Comparison of ENCODE assay signal across 8 mouse cellular contexts in genomic region chr6:91684474-91684829, GRCm38 (mm10). TPM values are rescaled to one million over a fixed set of nuclear protein-coding genes. Genes with fewer than 3 reads are reported as not detected.
DNase-seq lines count a peak whose midpoint lies in the region; ATAC-seq lines count a peak whose summit lies in the region.

No protein-coding gene starts in this region.

- H3K9me3 ChIP-seq in hindbrain, embryonic 16.5 days (ENCODE audit: control insufficient read depth, low read length): no peaks in the 10 kb centered on the region
- no peaks in the 10 kb centered on the region for H3K9me3 ChIP-seq in stomach, embryonic 16.5 days (replicated peaks; ENCODE audit: control insufficient read depth, low read length)

- 3% methylated on average over 10 of the region's 13 CpGs for WGBS in hindbrain, embryonic 16.5 days
- WGBS in stomach, embryonic 16.5 days: 2% methylated on average over 13 of the region's 13 CpGs

- ATAC-seq in hindbrain, embryonic 16.5 days: peak; percentile 38
- ATAC-seq in stomach, embryonic 16.5 days (ENCODE audit: insufficient read depth, low FRiP score): peak; percentile 14; the same call in 1 of the 2 replicates

- peak overlapping the region; percentile 81 for H3K4me2 ChIP-seq in hindbrain, embryonic 16.5 days (ENCODE audit: low read length)
- peak overlapping the region; percentile 82 for H3K4me2 ChIP-seq in stomach, embryonic 16.5 days (ENCODE audit: low read depth, low read length)

- no peaks in the 10 kb centered on the region for H3K36me3 ChIP-seq in hindbrain, embryonic 16.5 days (ENCODE audit: control insufficient read depth, insufficient read depth, low read length)
- no peaks in the 10 kb centered on the region for H3K36me3 ChIP-seq in stomach, embryonic 16.5 days (ENCODE audit: control insufficient read depth, insufficient read depth, low read length)

- DNase-seq in cerebellum, adult 9-10 months: peak; percentile 65
- no peak for DNase-seq in cerebellum, adult 18-20 months
- peak; percentile 44 for DNase-seq in right cerebral cortex, postnatal 14 days
- DNase-seq in right cerebral cortex, postnatal 25 days: no peak
- DNase-seq in lung, postnatal 10 days: peak; percentile 35
- DNase-seq in ovary, postnatal 36 days (ENCODE audit: low spot score): no peak

- H3K4me3 ChIP-seq in hindbrain, embryonic 16.5 days (ENCODE audit: low read length): peak overlapping the region; percentile 91
- peak overlapping the region; percentile 90 for H3K4me3 ChIP-seq in stomach, embryonic 16.5 days (replicated peaks; ENCODE audit: low read length)

- H3K27ac ChIP-seq in hindbrain, embryonic 16.5 days (ENCODE audit: low read depth, low read length): peak overlapping the region; percentile 96
- peak overlapping the region; percentile 92 for H3K27ac ChIP-seq in stomach, embryonic 16.5 days (ENCODE audit: low read length)

- no peaks in the 10 kb centered on the region for H3K27me3 ChIP-seq in hindbrain, embryonic 16.5 days (replicated peaks; ENCODE audit: control insufficient read depth, insufficient read depth, low read length)
- H3K27me3 ChIP-seq in stomach, embryonic 16.5 days (ENCODE audit: control insufficient read depth, insufficient read depth, low read length): no peaks in the 10 kb centered on the region

- peaks cover 37% of the 10 kb centered on the region for H3K4me1 ChIP-seq in hindbrain, embryonic 16.5 days (ENCODE audit: control insufficient read depth, insufficient read depth, low read depth, low read length)
- H3K4me1 ChIP-seq in stomach, embryonic 16.5 days (ENCODE audit: control insufficient read depth, insufficient read depth, low read length): peaks cover 36% of the 10 kb centered on the region

- H3K9ac ChIP-seq in hindbrain, embryonic 16.5 days (ENCODE audit: low read depth, low read length): peak overlapping the region; percentile 91
- H3K9ac ChIP-seq in stomach, embryonic 16.5 days (ENCODE audit: low read length): peak overlapping the region; percentile 87

RNA-seq across cellular contexts. Expression of gene Slc6a6, which starts 0.6 kb away (rescaled TPM):
- 108 TPM in 2 replicates for polyA plus RNA-seq in hindbrain, embryonic 16.5 days (2015; fragmentation: Nextera tagmentation; extraction: Ambion mirVana)
- 54.4 and 59.5 TPM in 2 replicates for polyA plus RNA-seq in stomach, embryonic 16.5 days (2015; fragmentation: Nextera tagmentation; extraction: Ambion mirVana)

Comparison
In these comparisons a context has a peak if more than half of its experiments do, and no peak if none do; other contexts are left out.
1. DNase-seq: peak in cerebellum, adult 9-10 months (single experiment), right cerebral cortex, postnatal 14 days (single experiment) and lung, postnatal 10 days (single experiment); none in cerebellum, adult 18-20 months (0 of 2), right cerebral cortex, postnatal 25 days (single experiment) and ovary, postnatal 36 days (single experiment).